Comparison of ENCODE assay signal across 8 mouse cellular contexts in the genomic region with DNA sequence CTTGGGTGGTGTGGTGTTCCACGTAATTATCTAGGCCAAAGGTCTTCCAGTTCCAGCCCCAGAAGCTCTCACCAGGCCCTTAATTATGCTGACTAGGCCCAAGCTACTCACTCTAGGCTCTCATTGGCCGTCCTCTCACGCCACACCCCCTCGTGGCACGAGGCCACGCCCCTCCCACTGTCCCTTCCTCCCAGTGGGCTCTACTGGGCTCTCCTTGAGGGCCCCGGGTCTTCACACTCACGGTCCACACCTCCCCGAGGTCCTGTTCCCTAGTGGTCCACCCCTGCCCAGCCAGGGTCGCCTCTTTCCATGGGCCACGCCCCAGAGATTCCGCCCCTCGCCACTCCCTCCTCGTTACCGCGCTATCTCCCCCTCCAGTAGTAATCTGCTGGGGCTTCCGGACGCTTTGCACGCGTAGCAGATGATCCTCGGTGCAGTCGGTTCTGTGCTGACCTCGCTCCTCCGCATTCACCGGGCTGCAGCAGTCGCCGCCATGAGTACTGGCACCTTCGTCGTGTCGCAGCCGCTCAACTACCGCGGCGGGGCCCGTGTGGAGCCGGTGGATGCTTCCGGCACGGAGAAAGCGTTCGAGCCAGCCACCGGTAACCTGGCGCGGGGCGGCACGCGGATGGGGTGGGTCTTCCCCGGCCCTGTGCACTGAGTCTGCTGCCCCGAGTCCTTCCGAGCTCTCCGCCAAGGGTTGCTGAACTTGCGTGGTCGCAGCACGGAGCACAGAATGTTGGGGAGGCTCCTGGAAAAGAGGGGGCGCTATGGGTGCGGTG. TPM values are rescaled to one million over a fixed set of nuclear protein-coding genes. Genes with fewer than 3 reads are reported as not detected.
A peak's percentile ranks its signal among the peaks of the same experiment; 100 is the strongest.
DNase-seq lines count a peak whose midpoint lies in the region; ATAC-seq and TF ChIP-seq lines count a peak whose summit lies in the region.

A gene (plus strand): TSS at position 177 of the 782 bp plus-strand sequence.

- H3K9me3 ChIP-seq in embryonic facial prominence, embryonic 14.5 days (ENCODE audit: control insufficient read depth, low read length), result no peaks in the 10 kb centered on the region
- H3K9me3 ChIP-seq in limb, embryonic 13.5 days, result no peaks in the 10 kb centered on the region
- no peaks in the 10 kb centered on the region for H3K9me3 ChIP-seq in midbrain, embryonic 16.5 days (replicated peaks; ENCODE audit: control insufficient read depth, low read length, poor library complexity, severe bottlenecking)

- under 1% methylated on average over 51 of the region's 55 CpGs for WGBS in embryonic facial prominence, embryonic 14.5 days
- under 1% methylated on average over 55 of the region's 55 CpGs for WGBS in heart, adult 2 months
- WGBS in limb, embryonic 13.5 days, result under 1% methylated on average over 55 of the region's 55 CpGs
- under 1% methylated on average over 55 of the region's 55 CpGs for WGBS in midbrain, embryonic 16.5 days

- H3K36me3 ChIP-seq in embryonic facial prominence, embryonic 14.5 days (ENCODE audit: control insufficient read depth, insufficient read depth, low read length), result peaks cover 14% of the 10 kb centered on the region; the same call in 1 of the 2 replicates
- no peaks in the 10 kb centered on the region for H3K36me3 ChIP-seq in heart, adult 2 months (ENCODE audit: control insufficient read depth, insufficient read depth, low read length)
- H3K36me3 ChIP-seq in limb, embryonic 13.5 days, result peaks cover 11% of the 10 kb centered on the region
- H3K36me3 ChIP-seq in midbrain, embryonic 16.5 days (ENCODE audit: control insufficient read depth, insufficient read depth, low read length), result peaks cover 4% of the 10 kb centered on the region; the same call in 1 of the 2 replicates

- no peaks in the 10 kb centered on the region for H3K27me3 ChIP-seq in embryonic facial prominence, embryonic 14.5 days (replicated peaks; ENCODE audit: control insufficient read depth, insufficient read depth, low read length)
- no peaks in the 10 kb centered on the region for H3K27me3 ChIP-seq in heart, adult 2 months (ENCODE audit: control insufficient read depth, insufficient read depth, low read length)
- H3K27me3 ChIP-seq in limb, embryonic 13.5 days, result no peaks in the 10 kb centered on the region
- H3K27me3 ChIP-seq in midbrain, embryonic 16.5 days (ENCODE audit: control insufficient read depth, insufficient read depth, low read depth, low read length), result no peaks in the 10 kb centered on the region

- 0 out of 2 replicates have a peak, but pooled peaks have one; percentile 55 for TF ChIP-seq EP300 in heart, adult 2 months (IDR thresholded peaks at IDR 0.05; ENCODE audit: insufficient read depth, low read depth, low read length)

- peak; percentile 96 for ATAC-seq in embryonic facial prominence, embryonic 14.5 days (ENCODE audit: low read depth)
- peak; percentile 97 for ATAC-seq in limb, embryonic 13.5 days (ENCODE audit: low FRiP score, low read depth)
- ATAC-seq in midbrain, embryonic 16.5 days, result peak; percentile 98

- peak; percentile 96 for DNase-seq in 3T3-L1 (ENCODE audit: low read depth, low spot score)
- peak; percentile 74 to 83 for DNase-seq in adrenal gland, postnatal 4 days (ENCODE audit: low spot score in 2 of 2)
- peak; percentile 92 for DNase-seq in embryonic facial prominence, embryonic 14.5 days (ENCODE audit: low spot score)
- DNase-seq in heart, adult 2 months, result peak; percentile 92 to 95
- peak; percentile 97 for DNase-seq in kidney, adult 8-10 months
- DNase-seq in spleen, postnatal 10 days (ENCODE audit: low spot score in 2 of 2), result peak; percentile 90 to 92

- H3K4me1 ChIP-seq in embryonic facial prominence, embryonic 14.5 days (ENCODE audit: control insufficient read depth, insufficient read depth, low read length), result no peaks in the 10 kb centered on the region
- no peaks in the 10 kb centered on the region; the same call in 1 of the 2 replicates for H3K4me1 ChIP-seq in heart, adult 2 months (ENCODE audit: control insufficient read depth, insufficient read depth, low read length)
- peaks cover 9% of the 10 kb centered on the region; the same call in 1 of the 2 replicates for H3K4me1 ChIP-seq in limb, embryonic 13.5 days
- peaks cover 5% of the 10 kb centered on the region; the same call in 1 of the 2 replicates for H3K4me1 ChIP-seq in midbrain, embryonic 16.5 days (ENCODE audit: control insufficient read depth, insufficient read depth, low read length)

- H3K79me2 ChIP-seq in heart, adult 2 months (replicated peaks; ENCODE audit: control insufficient read depth, insufficient read depth, low read length), result no peaks in the 10 kb centered on the region

- H3K27ac ChIP-seq in embryonic facial prominence, embryonic 14.5 days (replicated peaks; ENCODE audit: low read depth, low read length), result peak within 1 kb of the TSS; percentile 80
- peak within 1 kb of the TSS; percentile 95 for H3K27ac ChIP-seq in heart, adult 2 months
- peak within 1 kb of the TSS; percentile 69; the same call in 1 of the 2 replicates for H3K27ac ChIP-seq in limb, embryonic 13.5 days
- H3K27ac ChIP-seq in midbrain, embryonic 16.5 days (ENCODE audit: low read length), result peak within 1 kb of the TSS; percentile 88

- no peak for TF ChIP-seq CTCF in heart, adult 2 months (IDR thresholded peaks at IDR 0.05)

- H3K4me3 ChIP-seq in embryonic facial prominence, embryonic 14.5 days (ENCODE audit: low read depth, low read length), result peak within 1 kb of the TSS; percentile 71
- peak within 1 kb of the TSS; percentile 84 for H3K4me3 ChIP-seq in heart, adult 2 months
- peak within 1 kb of the TSS; percentile 74 for H3K4me3 ChIP-seq in limb, embryonic 13.5 days
- peak within 1 kb of the TSS; percentile 58 for H3K4me3 ChIP-seq in midbrain, embryonic 16.5 days (ENCODE audit: low read depth, low read length)

- peak within 1 kb of the TSS; percentile 77 for H3K9ac ChIP-seq in embryonic facial prominence, embryonic 14.5 days (ENCODE audit: low read depth, low read length)
- peak within 1 kb of the TSS; percentile 92 for H3K9ac ChIP-seq in heart, adult 2 months (ENCODE audit: low read depth, low read length)
- peak within 1 kb of the TSS; percentile 77 for H3K9ac ChIP-seq in limb, embryonic 13.5 days
- H3K9ac ChIP-seq in midbrain, embryonic 16.5 days (ENCODE audit: low read depth, low read length), result peak within 1 kb of the TSS; percentile 90

- peak; percentile 50; the same call in 1 of the 2 replicates for TF ChIP-seq POLR2A in heart, adult 2 months (IDR thresholded peaks at IDR 0.05; ENCODE audit: insufficient read depth, low read depth, low read length)

- H3K4me2 ChIP-seq in embryonic facial prominence, embryonic 14.5 days (ENCODE audit: low read depth, low read length), result peak within 1 kb of the TSS; percentile 62
- H3K4me2 ChIP-seq in limb, embryonic 13.5 days (replicated peaks), result peak within 1 kb of the TSS; percentile 80
- H3K4me2 ChIP-seq in midbrain, embryonic 16.5 days (ENCODE audit: low read length), result peak within 1 kb of the TSS; percentile 80

- intact Hi-C loops in heart, adult 2 months (cut with DNase I), result loop anchor here (2.0 to 5.0 kb wide), 3 partner anchors 15 to 43 kb away; a partner anchor contains a TSS

RNA-seq across cellular contexts. Expression of the gene that starts here (rescaled TPM):
- 10 to 100 TPM; 72.1 to 74.5 TPM for total RNA-seq in adrenal gland, postnatal 4 days (2021)
- 40.7 and 48.6 TPM in 2 replicates for polyA plus RNA-seq in embryonic facial prominence, embryonic 14.5 days (2014; fragmentation: Nextera tagmentation; extraction: Ambion mirVana)
- 10 to 100 TPM; 18.4 to 20.4 TPM for total RNA-seq in heart, adult 2 months (2021)
- polyA plus RNA-seq in heart, adult 2 months (2012; rRNA removed), result 31.5 and 49.6 TPM in 2 replicates
- 56.6 and 57.5 TPM in 2 replicates for polyA plus RNA-seq in limb, embryonic 13.5 days (2015; fragmentation: Nextera tagmentation; extraction: Ambion mirVana)
- polyA plus RNA-seq in midbrain, embryonic 16.5 days (2015; fragmentation: Nextera tagmentation; extraction: Ambion mirVana), result 35.9 and 38.3 TPM in 2 replicates

Comparison
In these comparisons a context has a peak if more than half of its experiments do, and no peak if none do; other contexts are left out.
1. Peak in every context shown above with its lines: DNase-seq, ATAC-seq, H3K4me3 ChIP-seq and H3K27ac ChIP-seq.